25 mouse cellular contexts compared by ENCODE assay signal in genomic region chr3:41078673-41079072, GRCm38 (mm10).
"Had no signal": no experiment of that assay in that cellular context is flagged by ENCODE, and none has a peak within 500 bp of the region (broad histone marks: within the 10 kb centered on the region; RNA-seq: fewer than 3 reads in every experiment).

No protein-coding gene starts in this region.

- H3K27ac ChIP-seq: embryonic facial prominence, embryonic 10.5 days; embryonic facial prominence, embryonic 12.5 days; embryonic facial prominence, embryonic 13.5 days; embryonic facial prominence, embryonic 15.5 days; forebrain, embryonic 10.5 days; forebrain, embryonic 12.5 days; forebrain, embryonic 13.5 days; forebrain, embryonic 15.5 days; gastrocnemius, adult 2 months; heart, adult 2 months; heart, embryonic 10.5 days had no signal

- H3K4me3 ChIP-seq: embryonic facial prominence, embryonic 10.5 days; embryonic facial prominence, embryonic 12.5 days; embryonic facial prominence, embryonic 13.5 days; embryonic facial prominence, embryonic 15.5 days; erythroblast, embryonic 14.5 days; forebrain, embryonic 10.5 days; forebrain, embryonic 12.5 days; forebrain, embryonic 13.5 days; forebrain, embryonic 15.5 days; gastrocnemius, adult 2 months; heart, adult 2 months; heart, embryonic 10.5 days had no signal

- DNase-seq: cerebellum, adult 9-10 months; cerebellum, adult 9-11 months; cerebellum, postnatal 10 days; cerebellum, postnatal 14 days; cerebellum, postnatal 25 days; cerebellum, postnatal 36 days; embryo, embryonic 11 days; forebrain, postnatal 0 days; gastrocnemius, adult 2 months; gastrocnemius, postnatal 10 days; gastrocnemius, postnatal 14 days; gastrocnemius, postnatal 25 days; gastrocnemius, postnatal 36 days; heart, adult 18-20 months; heart, adult 2 months had no signal
